Mouse (Mus musculus) ES-Bruce4 (cell line): ENCODE measurements at regions not wholly inside any gene's neighbourhood (a gene's known extent, or its start where the extent isn't known, plus 50 kb on each side); places are given as distances from the start of the nearest gene placed in this dataset.

Source experiments
- CTCF ChIP-seq: IDR thresholded peaks from one replicate; pipeline ENCODE4 v1.8.1; 2011; ENCODE audit warnings: low read depth, low read length
- EP300 ChIP-seq: IDR thresholded peaks from 2 replicates; pipeline ENCODE4 v1.6.1; 2011; ENCODE audit warnings: low read depth, low read length; ENCODE audit not compliant: insufficient read depth
- POLR2A ChIP-seq: IDR thresholded peaks from one replicate; pipeline ENCODE4 v1.8.1; 2011; ENCODE audit warnings: low read length; ENCODE audit not compliant: insufficient read depth

DNA sequence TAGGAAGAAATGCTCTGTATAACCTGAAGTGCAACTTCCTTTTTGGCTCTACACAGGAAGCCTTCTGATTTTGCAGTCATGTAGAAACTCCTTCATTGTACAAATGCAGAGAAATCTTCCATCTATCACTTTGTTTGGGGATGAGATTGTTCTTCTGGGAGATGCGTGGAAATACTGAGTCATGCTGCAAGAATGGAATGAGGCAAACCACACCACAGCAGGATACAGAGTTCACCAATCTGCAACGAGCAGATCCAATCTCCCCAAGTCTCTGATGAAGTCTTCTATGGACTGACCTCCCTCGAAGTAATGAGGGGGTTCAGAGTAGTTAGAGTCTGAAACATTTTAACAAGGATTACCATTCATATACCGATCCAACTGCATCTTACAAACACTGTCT is 352.9 kb downstream of the 1500009L16Rik start:
- TF ChIP-seq POLR2A: no peak
- no peak for TF ChIP-seq CTCF
- TF ChIP-seq EP300: no peak
